In genomic region chr1:82289990-82290681, GRCm38 (mm10) we compare ENCODE assay signal across 7 mouse cellular contexts. TPM values are rescaled to one million over a fixed set of nuclear protein-coding genes. Genes with fewer than 3 reads are reported as not detected.
DNase-seq lines count a peak whose midpoint lies in the region; ATAC-seq lines count a peak whose summit lies in the region.

No protein-coding gene starts in this region.

- H3K4me3 ChIP-seq in intestine, embryonic 14.5 days (ENCODE audit: low read depth, low read length) = peak overlapping the region; percentile 75
- H3K4me3 ChIP-seq in midbrain, embryonic 14.5 days (replicated peaks; ENCODE audit: low read depth, low read length) = peak overlapping the region; percentile 75

- H3K4me2 ChIP-seq in intestine, embryonic 14.5 days (ENCODE audit: low read length) = peak overlapping the region; percentile 86
- H3K4me2 ChIP-seq in midbrain, embryonic 14.5 days (ENCODE audit: low read length) = peak overlapping the region; percentile 82

- DNase-seq in adrenal gland, postnatal 10 days = peak; percentile 59
- peak; percentile 65 to 69 for DNase-seq in cerebellum, postnatal 36 days
- peak; percentile 50 for DNase-seq in gastrocnemius, postnatal 10 days
- DNase-seq in intestine, embryonic 14.5 days (ENCODE audit: low spot score) = peak; percentile 79
- peak; percentile 68 for DNase-seq in left cerebral cortex, postnatal 4 days
- DNase-seq in midbrain, embryonic 14.5 days = peak; percentile 83
- peak; percentile 44 for DNase-seq in splenic B cell, adult 2 months (ENCODE audit: low read depth, low spot score)

- H3K9me3 ChIP-seq in intestine, embryonic 14.5 days (ENCODE audit: control insufficient read depth, low read length) = no peaks in the 10 kb centered on the region
- H3K9me3 ChIP-seq in midbrain, embryonic 14.5 days (ENCODE audit: control insufficient read depth, low read length) = no peaks in the 10 kb centered on the region

- under 1% methylated on average over 45 of the region's 45 CpGs for WGBS in intestine, embryonic 14.5 days
- under 1% methylated on average over 45 of the region's 45 CpGs for WGBS in midbrain, embryonic 14.5 days

- intact Hi-C loops in left cerebral cortex, postnatal 4 days (cut with DNase I) = loop anchor here (5.0 to 10.0 kb wide), 5 partner anchors 142 to 1455 kb away; no protein-coding TSS in a partner anchor

- H3K27me3 ChIP-seq in intestine, embryonic 14.5 days (replicated peaks; ENCODE audit: control insufficient read depth, insufficient read depth, low read length) = 0 out of 2 replicates have a peak, but pooled peaks cover 2% of the 10 kb centered on the region
- no peaks in the 10 kb centered on the region for H3K27me3 ChIP-seq in midbrain, embryonic 14.5 days (ENCODE audit: control insufficient read depth, insufficient read depth, low read length)
- H3K27me3 ChIP-seq in splenic B cell, adult 2 months (ENCODE audit: control insufficient read depth, insufficient read depth, low read length, poor library complexity, severe bottlenecking) = no peaks in the 10 kb centered on the region; the same call in 1 of the 2 replicates

- H3K36me3 ChIP-seq in intestine, embryonic 14.5 days (ENCODE audit: control insufficient read depth, insufficient read depth, low read length) = 0 out of 2 replicates have a peak, but pooled peaks cover 4% of the 10 kb centered on the region
- 0 out of 2 replicates have a peak, but pooled peaks cover 6% of the 10 kb centered on the region for H3K36me3 ChIP-seq in midbrain, embryonic 14.5 days (ENCODE audit: control insufficient read depth, insufficient read depth, low read length)
- no peaks in the 10 kb centered on the region for H3K36me3 ChIP-seq in splenic B cell, adult 2 months (ENCODE audit: control insufficient read depth, insufficient read depth, low read length, poor library complexity, severe bottlenecking)

- H3K9ac ChIP-seq in intestine, embryonic 14.5 days (ENCODE audit: low read length) = peak overlapping the region; percentile 53
- H3K9ac ChIP-seq in midbrain, embryonic 14.5 days (replicated peaks; ENCODE audit: low read length) = peak overlapping the region; percentile 85

- H3K27ac ChIP-seq in intestine, embryonic 14.5 days (ENCODE audit: low read depth) = peak overlapping the region; percentile 89
- peak overlapping the region; percentile 97 for H3K27ac ChIP-seq in midbrain, embryonic 14.5 days (replicated peaks; ENCODE audit: low read depth, low read length)

- H3K4me1 ChIP-seq in intestine, embryonic 14.5 days (replicated peaks; ENCODE audit: control insufficient read depth, insufficient read depth, low read length) = peaks cover 34% of the 10 kb centered on the region
- H3K4me1 ChIP-seq in midbrain, embryonic 14.5 days (ENCODE audit: control insufficient read depth, insufficient read depth, low read length) = peaks cover 48% of the 10 kb centered on the region

- ATAC-seq in intestine, embryonic 14.5 days (replicated peaks; ENCODE audit: low FRiP score, low TSS enrichment, low read depth) = no peak
- ATAC-seq in midbrain, embryonic 14.5 days (ENCODE audit: low FRiP score, low TSS enrichment) = no peak

RNA-seq across cellular contexts. Expression of gene Irs1, which starts 1.1 kb away (rescaled TPM):
- 10 to 100 TPM; 17.0 to 24.9 TPM for total RNA-seq in adrenal gland, postnatal 10 days (2021)
- 10 to 100 TPM; 62.4 to 76.2 TPM for total RNA-seq in gastrocnemius, postnatal 10 days (2021)
- 3.9 and 4.0 TPM in 2 replicates for polyA plus RNA-seq in intestine, embryonic 14.5 days (2014; fragmentation: Nextera tagmentation; extraction: Ambion mirVana)
- 10 to 100 TPM; 30.5 to 30.8 TPM for total RNA-seq in left cerebral cortex, postnatal 4 days (2021)
- 5.5 and 7.9 TPM in 2 replicates for polyA plus RNA-seq in midbrain, embryonic 14.5 days (2014; fragmentation: Nextera tagmentation; extraction: Ambion mirVana)

RNA-seq across cellular contexts. Expression of gene Rhbdd1, which starts 26.1 kb away (rescaled TPM):
- 10 to 100 TPM; 20.4 to 21.2 TPM for total RNA-seq in adrenal gland, postnatal 10 days (2021)
- total RNA-seq in gastrocnemius, postnatal 10 days (2021) = 10 to 100 TPM; 12.2 to 13.2 TPM
- 5.3 and 6.8 TPM in 2 replicates for polyA plus RNA-seq in intestine, embryonic 14.5 days (2014; fragmentation: Nextera tagmentation; extraction: Ambion mirVana)
- 1 to 10 TPM; 3.7 to 3.8 TPM for total RNA-seq in left cerebral cortex, postnatal 4 days (2021)
- polyA plus RNA-seq in midbrain, embryonic 14.5 days (2014; fragmentation: Nextera tagmentation; extraction: Ambion mirVana) = 2.9 and 3.2 TPM in 2 replicates

RNA-seq across cellular contexts. Expression of gene Gm9747, which starts 57.2 kb away (rescaled TPM):
- total RNA-seq in adrenal gland, postnatal 10 days (2021) = not detected
- not detected for total RNA-seq in gastrocnemius, postnatal 10 days (2021)
- polyA plus RNA-seq in intestine, embryonic 14.5 days (2014; fragmentation: Nextera tagmentation; extraction: Ambion mirVana) = 13.0 and 14.2 TPM in 2 replicates
- total RNA-seq in left cerebral cortex, postnatal 4 days (2021) = not detected
- polyA plus RNA-seq in midbrain, embryonic 14.5 days (2014; fragmentation: Nextera tagmentation; extraction: Ambion mirVana) = 21.5 and 27.9 TPM in 2 replicates
